Mouse (Mus musculus) MEL (cell line): ENCODE measurements around the gene Fam53b.

Experiments
- CTCF ChIP-seq, 3 experiments: IDR thresholded peaks in 2 of 3; conservative IDR thresholded peaks in 1 of 3; 2 replicates each; pipeline ENCODE4 v1.5.1; 2011 to 2012; ENCODE audit warnings: low read length in 3 of 3, low read depth in 2 of 3, mild to moderate bottlenecking in 2 of 3, improper control_type of control experiment in 1 of 3, inconsistent platforms in 1 of 3, mixed read lengths in 1 of 3, moderate library complexity in 1 of 3; ENCODE audit not compliant: control insufficient read depth in 1 of 3, insufficient read depth in 1 of 3, poor library complexity in 1 of 3, severe bottlenecking in 1 of 3
- EP300 ChIP-seq, 2 experiments: IDR thresholded peaks; 2 replicates each; pipeline ENCODE4 v1.6.1; 2011; ENCODE audit warnings: improper control_type of control experiment in 2 of 2, low read length in 2 of 2, low read depth in 1 of 2, mild to moderate bottlenecking in 1 of 2
- NRF1 ChIP-seq: IDR thresholded peaks from 2 replicates; pipeline ENCODE4 v1.6.1; 2014; ENCODE audit warnings: low read depth, mild to moderate bottlenecking, inconsistent platforms, low read length, improper control_type of control experiment, moderate library complexity; ENCODE audit not compliant: poor library complexity, insufficient read depth, severe bottlenecking
- POLR2A ChIP-seq, 2 experiments: IDR thresholded peaks; 2 replicates each; pipeline ENCODE4 v1.6.1; 2011 to 2012; ENCODE audit warnings: low read length in 2 of 2, mild to moderate bottlenecking in 2 of 2, control low read depth in 1 of 2, improper control_type of control experiment in 1 of 2, low read depth in 1 of 2, moderate library complexity in 1 of 2; ENCODE audit not compliant: control insufficient read depth in 1 of 2, insufficient read depth in 1 of 2, poor library complexity in 1 of 2
- ZNF384 ChIP-seq: IDR thresholded peaks from 2 replicates; pipeline ENCODE4 v1.6.1; 2012; ENCODE audit warnings: low read depth, mild to moderate bottlenecking, inconsistent platforms, low read length, improper control_type of control experiment

- no peak for TF ChIP-seq EP300 (IDR thresholded peaks at IDR 0.05; ENCODE audit: low read depth in 1 of 2, low read length in 2 of 2)
- TF ChIP-seq NRF1: no peak
- no peak for TF ChIP-seq CTCF (IDR thresholded peaks at IDR 0.05 in 2 of 3, conservative IDR thresholded peaks at IDR 0.05 in 1 of 3; ENCODE audit: control insufficient read depth in 1 of 3, insufficient read depth in 1 of 3, low read depth in 2 of 3, low read length in 3 of 3, poor library complexity in 1 of 3, severe bottlenecking in 1 of 3)
- TF ChIP-seq ZNF384: no peak
- TF ChIP-seq POLR2A (IDR thresholded peaks at IDR 0.05; ENCODE audit: control insufficient read depth in 1 of 2, insufficient read depth in 1 of 2, low read depth in 1 of 2, low read length in 2 of 2, poor library complexity in 1 of 2): no peak
Observed at GRCm38 (mm10) chr7:132697258-132697796, 116.4 kb downstream of the Fam53b start.
